Mouse (Mus musculus) megakaryocyte, embryonic 14.5 days (primary cell): ENCODE measurements at regions not wholly inside any gene's neighbourhood (a gene's known extent, or its start where the extent isn't known, plus 50 kb on each side); places are given as distances from the start of the nearest gene placed in this dataset.

Experiments used
- H3K27me3 ChIP-seq: replicated peaks from 2 replicates; pipeline ENCODE3; 2012; ENCODE audit warnings: inconsistent platforms
- H3K36me3 ChIP-seq: replicated peaks from 2 replicates; pipeline ENCODE3; 2012; ENCODE audit warnings: low read length, inconsistent platforms, mixed read lengths
- H3K4me1 ChIP-seq: 2 replicates; pipeline ENCODE4 v1.6.1; 2012; ENCODE audit warnings: inconsistent platforms
- H3K4me3 ChIP-seq: replicated peaks from 2 replicates; pipeline ENCODE3; 2012; ENCODE audit warnings: moderate library complexity, mild to moderate bottlenecking, inconsistent platforms
- H3K9me3 ChIP-seq: 2 replicates; pipeline ENCODE4 v1.6.1; 2012; ENCODE audit warnings: inconsistent platforms
- FLI1 ChIP-seq: IDR thresholded peaks from 2 replicates; pipeline ENCODE4 v1.6.1; 2012; ENCODE audit warnings: low read length, inconsistent platforms, mixed read lengths
- GATA1 ChIP-seq: IDR thresholded peaks from 3 replicates; pipeline ENCODE4 v1.6.1; 2012; ENCODE audit warnings: mixed read lengths, low read length, inconsistent platforms, borderline replicate concordance

GRCm38 (mm10) chr13:30085446-30085845 lies 50.8 kb upstream of the Mboat1 start:
- H3K36me3 ChIP-seq: no peaks in the 10 kb centered on the region
- H3K4me3 ChIP-seq: no peak overlapping the region
- H3K27me3 ChIP-seq: peaks cover 18% of the 10 kb centered on the region
- TF ChIP-seq FLI1 (no peak), GATA1 (no peak)
- H3K9me3 ChIP-seq: peaks cover 7% of the 10 kb centered on the region
- H3K4me1 ChIP-seq: peaks cover 19% of the 10 kb centered on the region

GRCm38 (mm10) chr13:30085005-30085404 lies 51.3 kb upstream of the Mboat1 start:
- H3K36me3 ChIP-seq: no peaks in the 10 kb centered on the region
- peak overlapping the region; percentile 83 for H3K4me3 ChIP-seq
- H3K9me3 ChIP-seq: peaks cover 7% of the 10 kb centered on the region
- TF ChIP-seq FLI1: no peak
- no peak for TF ChIP-seq GATA1
- peaks cover 20% of the 10 kb centered on the region for H3K27me3 ChIP-seq
- H3K4me1 ChIP-seq: peaks cover 19% of the 10 kb centered on the region

- peaks cover 19% of the 10 kb centered on the region for H3K4me1 ChIP-seq
- peak overlapping the region; percentile 83 for H3K4me3 ChIP-seq
- H3K27me3 ChIP-seq: peaks cover 24% of the 10 kb centered on the region
- H3K36me3 ChIP-seq: no peaks in the 10 kb centered on the region
- TF ChIP-seq GATA1: no peak
- TF ChIP-seq FLI1: no peak
- peaks cover 6% of the 10 kb centered on the region for H3K9me3 ChIP-seq
Measured at GRCm38 (mm10) chr13:30084386-30084785, 51.9 kb upstream of the Mboat1 start.

GRCm38 (mm10) chr13:30083949-30084348 lies 52.3 kb upstream of the Mboat1 start:
- Histone ChIP-seq H3K4me1 (peaks cover 19% of the 10 kb centered on the region), H3K27me3 (peaks cover 25% of the 10 kb centered on the region), H3K9me3 (peaks cover 2% of the 10 kb centered on the region), H3K4me3 (peak overlapping the region; percentile 83), H3K36me3 (no peaks in the 10 kb centered on the region)
- TF ChIP-seq GATA1: no peak

GRCm38 (mm10) chr13:30082761-30083160 lies 53.5 kb upstream of the Mboat1 start:
- peaks cover 19% of the 10 kb centered on the region for H3K4me1 ChIP-seq
- H3K27me3 ChIP-seq: peaks cover 30% of the 10 kb centered on the region
- no peak overlapping the region for H3K4me3 ChIP-seq
- H3K9me3 ChIP-seq: 0 out of 2 replicates have a peak, but pooled peaks cover 2% of the 10 kb centered on the region
- no peaks in the 10 kb centered on the region for H3K36me3 ChIP-seq
- TF ChIP-seq GATA1 (no peak), FLI1 (no peak)

- Histone ChIP-seq H3K9me3 (0 out of 2 replicates have a peak, but pooled peaks cover 3% of the 10 kb centered on the region), H3K27me3 (peaks cover 38% of the 10 kb centered on the region), H3K4me1 (peaks cover 15% of the 10 kb centered on the region), H3K36me3 (no peaks in the 10 kb centered on the region), H3K4me3 (no peak overlapping the region)
- TF ChIP-seq FLI1 (no peak), GATA1 (no peak)
Measured at GRCm38 (mm10) chr13:30080705-30081474, 55.4 kb upstream of the Mboat1 start.

- Histone ChIP-seq H3K4me3 (no peak overlapping the region), H3K9me3 (0 out of 2 replicates have a peak, but pooled peaks cover 3% of the 10 kb centered on the region), H3K36me3 (no peaks in the 10 kb centered on the region), H3K27me3 (peaks cover 25% of the 10 kb centered on the region), H3K4me1 (peaks cover 4% of the 10 kb centered on the region)
- no peak for TF ChIP-seq GATA1
Measured at GRCm38 (mm10) chr13:30074517-30075064, 61.7 kb upstream of the Mboat1 start.

GRCm38 (mm10) chr13:30074069-30074468 lies 62.2 kb upstream of the Mboat1 start:
- no peaks in the 10 kb centered on the region for H3K36me3 ChIP-seq
- TF ChIP-seq GATA1 (no peak), FLI1 (no peak)
- no peak overlapping the region for H3K4me3 ChIP-seq
- H3K27me3 ChIP-seq: peaks cover 23% of the 10 kb centered on the region
- peaks cover 9% of the 10 kb centered on the region for H3K4me1 ChIP-seq
- H3K9me3 ChIP-seq: 0 out of 2 replicates have a peak, but pooled peaks cover 3% of the 10 kb centered on the region

GRCm38 (mm10) chr13:30069397-30069796 lies 66.9 kb upstream of the Mboat1 start:
- TF ChIP-seq GATA1 (no peak), FLI1 (no peak)
- H3K27me3 ChIP-seq: peaks cover 4% of the 10 kb centered on the region
- no peaks in the 10 kb centered on the region for H3K9me3 ChIP-seq
- H3K4me1 ChIP-seq: peaks cover 13% of the 10 kb centered on the region
- H3K36me3 ChIP-seq: no peaks in the 10 kb centered on the region
- no peak overlapping the region for H3K4me3 ChIP-seq

GRCm38 (mm10) chr13:30067581-30068375 lies 68.5 kb upstream of the Mboat1 start:
- TF ChIP-seq GATA1: no peak
- Histone ChIP-seq H3K4me1 (peaks cover 13% of the 10 kb centered on the region), H3K9me3 (no peaks in the 10 kb centered on the region), H3K4me3 (no peak overlapping the region), H3K36me3 (no peaks in the 10 kb centered on the region), H3K27me3 (peaks cover 5% of the 10 kb centered on the region)
